Mouse (Mus musculus) liver, embryonic 11.5 days (tissue): Measurements from ENCODE around the gene Lrp5. TPM values are rescaled to one million over a fixed set of nuclear protein-coding genes. Genes with fewer than 3 reads are reported as not detected.

ENCODE experiments used
- ATAC-seq: fragments of 200-750 bp; cut with Nextera tagmentation; replicated peaks from 2 replicates; pipeline ENCODE4 v1.8.0; 2017; ENCODE audit warnings: moderate number of reproducible peaks, mild to moderate bottlenecking, moderate TSS enrichment, moderate library complexity; ENCODE audit not compliant: low FRiP score
- DNase-seq: peaks from one replicate; pipeline ENCODE4 v3.0.0-alpha.2; 2017; ENCODE audit warnings: low spot score
- H3K27ac ChIP-seq: fragments of 300-500 bp; sonication (generic); 2 replicates; pipeline ENCODE4 v1.5.1; 2014; ENCODE audit warnings: mild to moderate bottlenecking, low read depth, low read length, control low read depth
- H3K27me3 ChIP-seq: fragments of 300-500 bp; sonication (generic); replicated peaks from 2 replicates; pipeline ENCODE4 v1.6.1; 2014; ENCODE audit warnings: low read length, mixed read lengths; ENCODE audit not compliant: control insufficient read depth, insufficient read depth
- H3K36me3 ChIP-seq: fragments of 300-500 bp; sonication (generic); 2 replicates; pipeline ENCODE4 v1.6.1; 2014; ENCODE audit warnings: mild to moderate bottlenecking, low read length, moderate library complexity, mixed read lengths; ENCODE audit not compliant: control insufficient read depth, insufficient read depth
- H3K4me1 ChIP-seq: fragments of 300-500 bp; sonication (generic); replicated peaks from 2 replicates; pipeline ENCODE4 v1.6.1; 2014; ENCODE audit warnings: low read length, mixed read lengths; ENCODE audit not compliant: control insufficient read depth, insufficient read depth
- H3K4me2 ChIP-seq: fragments of 300-500 bp; sonication (generic); 2 replicates; pipeline ENCODE4 v1.6.1; 2014; ENCODE audit warnings: mild to moderate bottlenecking, control low read depth, moderate library complexity
- H3K4me3 ChIP-seq: fragments of 300-500 bp; sonication (generic); 2 replicates; pipeline ENCODE4 v1.5.1; 2014; ENCODE audit warnings: low read depth, low read length, control low read depth
- H3K9ac ChIP-seq: fragments of 300-500 bp; sonication (generic); 2 replicates; pipeline ENCODE4 v1.6.1; 2014; ENCODE audit warnings: low read depth, low read length, control low read depth
- H3K9me3 ChIP-seq: fragments of 300-500 bp; sonication (generic); 2 replicates; pipeline ENCODE4 v1.6.1; 2016; ENCODE audit warnings: low read length, inconsistent platforms, mixed read lengths; ENCODE audit not compliant: control insufficient read depth
- WGBS: fragments of 180-500 bp; shearing (Covaris S2); extraction: QIAGEN DNeasy Blood & Tissue Kit; methylation state at CpG from one replicate; pipeline ENCODE4 v1.1.7; 2014; 5-methylcytosine and 5-hydroxymethylcytosine counted together
- polyA plus RNA-seq: library from polyadenylated mRNA; unstranded; fragments of >200 nt; fragmentation: Nextera tagmentation; extraction: Ambion mirVana; gene quantifications from 2 replicates; pipeline ENCODE4 v1.2.1, GENCODE M21; 2014

The Lrp5 gene
- polyA plus RNA-seq, 1 experiment from 2014 or later: 6.3 TPM

DNA sequence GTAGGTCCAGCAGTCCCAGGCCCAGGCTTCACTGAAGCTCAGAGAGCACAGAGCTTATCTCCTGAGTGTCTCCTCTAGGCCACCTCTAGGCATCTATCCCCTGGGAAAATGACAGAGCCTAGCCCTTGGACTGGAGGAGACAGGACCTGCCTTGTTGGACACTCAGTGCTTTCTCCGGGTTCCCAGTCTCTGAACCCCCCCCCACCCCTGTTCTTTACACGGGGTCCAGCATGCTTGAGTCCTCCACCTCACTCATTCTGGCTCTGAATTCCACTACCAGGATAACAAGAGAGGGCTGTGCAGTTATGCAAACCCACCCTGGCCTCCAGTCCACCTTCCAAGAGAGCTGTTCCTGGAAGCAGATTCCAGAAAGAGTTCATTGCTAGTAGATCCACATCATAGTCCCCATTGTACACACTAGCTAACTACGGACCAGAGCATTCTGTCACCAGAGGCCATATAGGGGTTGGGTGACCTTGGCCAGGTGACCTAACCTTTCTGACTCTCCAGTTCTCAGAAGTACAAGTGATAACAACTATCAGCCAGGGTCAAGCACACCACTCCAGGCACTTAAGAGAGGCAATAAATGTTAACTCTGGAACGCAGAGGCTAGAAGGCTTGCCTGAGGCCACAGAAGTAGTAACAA is 109.0 kb downstream of the Lrp5 start:
- Histone ChIP-seq H3K9me3 (no peaks in the 10 kb centered on the region), H3K4me2 (peak overlapping the region; percentile 18; the same call in 1 of the 2 replicates), H3K27ac (peak overlapping the region; percentile 35; the same call in 1 of the 2 replicates), H3K27me3 (no peaks in the 10 kb centered on the region), H3K4me3 (peak overlapping the region; percentile 80; the same call in 1 of the 2 replicates), H3K36me3 (no peaks in the 10 kb centered on the region), H3K4me1 (peaks cover 29% of the 10 kb centered on the region), H3K9ac (peak overlapping the region; percentile 10; the same call in 1 of the 2 replicates)
- ATAC-seq: no peak
- no peak for DNase-seq
- 63% methylated on average over 4 of the region's 4 CpGs for WGBS

DNA sequence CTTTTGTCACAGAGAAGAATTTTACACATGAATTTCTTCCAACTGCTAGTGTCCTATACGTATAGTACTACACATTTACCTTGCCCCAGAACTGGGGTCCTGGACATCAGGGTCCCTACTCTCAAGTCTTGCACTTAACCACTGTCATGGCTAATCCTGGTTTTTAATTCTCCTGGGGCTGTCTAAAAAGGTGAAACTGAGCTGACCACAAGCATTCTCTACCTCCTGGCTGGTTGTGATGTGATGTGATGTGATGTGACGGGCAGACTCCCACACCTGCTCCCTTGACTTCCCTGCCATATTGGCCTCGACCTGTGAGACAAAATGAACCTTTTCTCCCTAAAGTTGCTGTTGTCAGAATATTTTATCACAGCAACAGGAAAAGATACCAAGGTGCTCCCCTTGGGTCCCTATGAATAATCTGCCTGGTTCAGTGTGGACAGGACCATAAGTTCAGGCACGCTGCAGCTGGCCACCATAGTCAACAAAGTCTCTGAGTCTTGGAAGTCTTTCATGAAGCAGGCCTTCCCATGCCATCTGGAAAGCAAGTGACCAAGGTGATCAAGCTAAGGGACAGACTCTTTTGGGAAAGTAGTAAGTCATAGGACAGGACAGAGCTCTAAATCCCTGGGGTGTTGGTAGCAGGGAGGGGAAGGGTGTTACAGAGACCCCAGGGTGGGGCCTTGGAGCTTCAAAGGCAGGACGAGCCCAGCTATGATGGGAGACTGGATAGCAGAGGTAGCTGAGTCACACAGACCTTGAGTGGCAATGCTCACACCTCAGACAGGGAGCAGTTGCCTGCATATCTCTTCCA is 109.7 kb downstream of the Lrp5 start:
- H3K9ac ChIP-seq: peak overlapping the region; percentile 35
- no peak for ATAC-seq

GRCm38 (mm10) chr19:3575632-3576384 is 110.6 kb downstream of the Lrp5 start, which contains the start of gene Ppp6r3:
TSS of gene Ppp6r3 (minus strand) at chr19:3575749.
- Histone ChIP-seq H3K4me3 (peak within 1 kb of the TSS; percentile 80), H3K27me3 (no peaks in the 10 kb centered on the region), H3K36me3 (no peaks in the 10 kb centered on the region), H3K4me2 (peak within 1 kb of the TSS; percentile 96), H3K27ac (peak within 1 kb of the TSS; percentile 80), H3K4me1 (peaks cover 29% of the 10 kb centered on the region), H3K9ac (peak within 1 kb of the TSS; percentile 81), H3K9me3 (no peaks in the 10 kb centered on the region)
- WGBS: under 1% methylated on average over 51 of the region's 51 CpGs
- DNase-seq (peak; percentile 95), ATAC-seq (peak; percentile 96)

More for the DNA sequence above, 109.7 kb downstream of the Lrp5 start:
- 64% methylated on average over 5 of the region's 5 CpGs for whole genome bisulfite sequencing
- DNase-seq: no peak
- Histone ChIP-seq H3K27ac (peak overlapping the region; percentile 35), H3K4me1 (peaks cover 29% of the 10 kb centered on the region), H3K36me3 (no peaks in the 10 kb centered on the region), H3K4me2 (peak overlapping the region; percentile 62), H3K27me3 (no peaks in the 10 kb centered on the region), H3K9me3 (no peaks in the 10 kb centered on the region), H3K4me3 (peak overlapping the region; percentile 80)

DNA sequence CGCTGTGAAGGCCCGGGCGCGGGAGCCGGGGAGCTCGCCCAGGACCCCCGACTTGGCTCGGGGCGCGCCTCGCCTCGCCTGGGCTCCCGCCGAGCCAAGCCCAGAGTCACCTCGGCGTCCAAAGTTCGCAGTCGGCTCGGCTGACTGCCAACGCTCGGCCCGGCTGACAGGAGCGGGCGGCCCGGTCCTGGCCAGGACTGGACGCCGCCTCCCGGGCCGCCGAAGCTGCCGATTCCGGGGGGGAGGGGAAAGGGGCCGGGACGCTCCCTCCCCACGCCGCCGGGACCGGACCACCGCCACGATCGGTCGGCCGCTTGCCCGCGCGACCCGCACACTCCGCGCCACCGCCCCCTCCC is 111.1 kb downstream of the Lrp5 start:
- ATAC-seq (peak; percentile 54), DNase-seq (no peak)
- Histone ChIP-seq H3K27ac (peak overlapping the region; percentile 80), H3K4me1 (peaks cover 29% of the 10 kb centered on the region), H3K36me3 (no peaks in the 10 kb centered on the region), H3K9me3 (no peaks in the 10 kb centered on the region), H3K4me2 (peak overlapping the region; percentile 96), H3K9ac (peak overlapping the region; percentile 81), H3K4me3 (peak overlapping the region; percentile 80), H3K27me3 (no peaks in the 10 kb centered on the region)
- WGBS: under 1% methylated on average over 50 of the region's 50 CpGs

- DNase-seq (no peak), ATAC-seq (no peak)
- peak overlapping the region; percentile 81 for H3K9ac ChIP-seq
- H3K9me3 ChIP-seq: no peaks in the 10 kb centered on the region
- H3K27ac ChIP-seq: peak overlapping the region; percentile 80
- peak overlapping the region; percentile 80 for H3K4me3 ChIP-seq
- peak overlapping the region; percentile 96 for H3K4me2 ChIP-seq
- no peaks in the 10 kb centered on the region for H3K36me3 ChIP-seq
- 2% methylated on average over 9 of the region's 9 CpGs for WGBS
- no peaks in the 10 kb centered on the region for H3K27me3 ChIP-seq
- H3K4me1 ChIP-seq: peaks cover 29% of the 10 kb centered on the region
Observed at GRCm38 (mm10) chr19:3574593-3575094, 111.7 kb downstream of the Lrp5 start.

- Histone ChIP-seq H3K4me2 (no peak overlapping the region), H3K4me1 (no peaks in the 10 kb centered on the region), H3K27me3 (no peaks in the 10 kb centered on the region), H3K4me3 (no peak overlapping the region), H3K9ac (no peak overlapping the region), H3K36me3 (no peaks in the 10 kb centered on the region), H3K9me3 (no peaks in the 10 kb centered on the region), H3K27ac (no peak overlapping the region)
- WGBS: 87% methylated on average over 3 of the region's 3 CpGs
- DNase-seq (no peak), ATAC-seq (no peak)
Observed at GRCm38 (mm10) chr19:3564309-3564708, 122.1 kb downstream of the Lrp5 start.

GRCm38 (mm10) chr19:3562752-3563151 is 123.6 kb downstream of the Lrp5 start:
- DNase-seq (no peak), ATAC-seq (no peak)
- WGBS: 87% methylated on average over 6 of the region's 6 CpGs
- no peaks in the 10 kb centered on the region for H3K27me3 ChIP-seq
- H3K9me3 ChIP-seq: no peaks in the 10 kb centered on the region
- H3K36me3 ChIP-seq: no peaks in the 10 kb centered on the region
- H3K4me2 ChIP-seq: no peak overlapping the region
- H3K27ac ChIP-seq: no peak overlapping the region
- no peak overlapping the region for H3K9ac ChIP-seq
- H3K4me1 ChIP-seq: no peaks in the 10 kb centered on the region
- H3K4me3 ChIP-seq: no peak overlapping the region

- no peak for DNase-seq
- no peaks in the 10 kb centered on the region for H3K4me1 ChIP-seq
- H3K27ac ChIP-seq: no peak overlapping the region
- 86% methylated on average over 2 of the region's 2 CpGs for WGBS
- no peaks in the 10 kb centered on the region for H3K9me3 ChIP-seq
- H3K9ac ChIP-seq: no peak overlapping the region
- no peak overlapping the region for H3K4me2 ChIP-seq
- H3K36me3 ChIP-seq: no peaks in the 10 kb centered on the region
- H3K4me3 ChIP-seq: no peak overlapping the region
- no peaks in the 10 kb centered on the region for H3K27me3 ChIP-seq
- no peak for ATAC-seq
Observed at GRCm38 (mm10) chr19:3562298-3562697, 124.1 kb downstream of the Lrp5 start.
